In genomic region chr3:133880626-133881025, GRCm38 (mm10) we compare ENCODE assay signal across 33 mouse cellular contexts.
A peak's percentile ranks its signal among the peaks of the same experiment; 100 is the strongest.
DNase-seq lines count a peak whose midpoint lies in the region; ATAC-seq and TF ChIP-seq lines count a peak whose summit lies in the region.
"Had no signal": no experiment of that assay in that cellular context is flagged by ENCODE, and none has a peak within 500 bp of the region (broad histone marks: within the 10 kb centered on the region; RNA-seq: fewer than 3 reads in every experiment).

No protein-coding gene starts in this region.

- H3K9me3 ChIP-seq in kidney, postnatal 0 days (replicated peaks; ENCODE audit: low read length): no peaks in the 10 kb centered on the region
- H3K9me3 ChIP-seq in embryonic facial prominence, embryonic 10.5 days: no peaks in the 10 kb centered on the region
- no peaks in the 10 kb centered on the region for H3K9me3 ChIP-seq in limb, embryonic 11.5 days (ENCODE audit: control insufficient read depth, low read length)
- no peaks in the 10 kb centered on the region for H3K9me3 ChIP-seq in forebrain, embryonic 12.5 days
- H3K9me3 ChIP-seq: embryonic facial prominence, embryonic 12.5 days; forebrain, embryonic 10.5 days; heart, embryonic 12.5 days; hindbrain, embryonic 13.5 days; limb, embryonic 12.5 days; liver, embryonic 15.5 days; lung, embryonic 15.5 days; midbrain, embryonic 12.5 days; neural tube, embryonic 12.5 days had no signal

- H3K4me1 ChIP-seq in kidney, postnatal 0 days (replicated peaks; ENCODE audit: insufficient read depth, low read length): no peaks in the 10 kb centered on the region
- peaks cover 33% of the 10 kb centered on the region for H3K4me1 ChIP-seq in embryonic facial prominence, embryonic 10.5 days
- peaks cover 5% of the 10 kb centered on the region; the same call in 1 of the 2 replicates for H3K4me1 ChIP-seq in limb, embryonic 11.5 days (ENCODE audit: control insufficient read depth, insufficient read depth, low read length)
- peaks cover 13% of the 10 kb centered on the region for H3K4me1 ChIP-seq in forebrain, embryonic 12.5 days
- H3K4me1 ChIP-seq: liver, embryonic 15.5 days had no signal

- H3K9ac ChIP-seq in kidney, postnatal 0 days (ENCODE audit: low read depth, low read length): no peak overlapping the region
- H3K9ac ChIP-seq in limb, embryonic 11.5 days (ENCODE audit: low read length): no peak overlapping the region
- no peak overlapping the region for H3K9ac ChIP-seq in forebrain, embryonic 12.5 days
- H3K9ac ChIP-seq: embryonic facial prominence, embryonic 12.5 days; forebrain, postnatal 0 days; heart, embryonic 12.5 days; hindbrain, embryonic 13.5 days; limb, embryonic 12.5 days; liver, embryonic 15.5 days; lung, embryonic 15.5 days; midbrain, embryonic 12.5 days; neural tube, embryonic 12.5 days had no signal

- peak; percentile 19 for DNase-seq in kidney, postnatal 0 days (ENCODE audit: low spot score)
- DNase-seq in kidney, postnatal 4 days: no peak
- peak; percentile 73 for DNase-seq in adipocyte (ENCODE audit: low spot score)
- no peak for DNase-seq in embryonic facial prominence, embryonic 10.5 days (ENCODE audit: low spot score)
- peak; percentile 32 for DNase-seq in limb, embryonic 11.5 days (ENCODE audit: low spot score)
- DNase-seq in left cerebral cortex, postnatal 25 days (ENCODE audit: low spot score in 2 of 2): no peak
- no peak for DNase-seq in layer of hippocampus, postnatal 10 days (ENCODE audit: low spot score in 2 of 2)
- DNase-seq: adrenal gland, adult 2 months; cerebellum, adult 8-10 months; cerebellum, postnatal 36 days; forebrain, postnatal 0 days; gastrocnemius, postnatal 10 days; heart, adult 18-20 months; heart, postnatal 4 days; kidney, adult 9 months; kidney, postnatal 14 days; lung, postnatal 36 days; right cerebral cortex, adult 18-20 months; spleen, adult 18-20 months; thymus, postnatal 14 days had no signal

- no peak for ATAC-seq in kidney, postnatal 0 days (replicated peaks; ENCODE audit: low FRiP score, low read depth)
- no peak for ATAC-seq in limb, embryonic 11.5 days (ENCODE audit: insufficient number of reproducible peaks, low FRiP score, low TSS enrichment, low read depth)
- no peak for ATAC-seq in forebrain, embryonic 12.5 days (ENCODE audit: low FRiP score)
- ATAC-seq: CD4-positive, CD25-positive, alpha-beta regulatory T cell, adult 4 months; forebrain, postnatal 0 days; intestine, embryonic 16.5 days had no signal

- no peak for TF ChIP-seq CTCF in kidney, postnatal 0 days (IDR thresholded peaks at IDR 0.05; ENCODE audit: low read depth)

- H3K27me3 ChIP-seq in kidney, postnatal 0 days (ENCODE audit: insufficient read depth, low read length): no peaks in the 10 kb centered on the region
- no peaks in the 10 kb centered on the region for H3K27me3 ChIP-seq in embryonic facial prominence, embryonic 10.5 days (replicated peaks; ENCODE audit: low read depth, poor library complexity, severe bottlenecking)
- no peaks in the 10 kb centered on the region for H3K27me3 ChIP-seq in limb, embryonic 11.5 days (ENCODE audit: control insufficient read depth, insufficient read depth, low read length)
- no peaks in the 10 kb centered on the region for H3K27me3 ChIP-seq in forebrain, embryonic 12.5 days
- H3K27me3 ChIP-seq: embryonic facial prominence, embryonic 12.5 days; heart, embryonic 12.5 days; hindbrain, embryonic 13.5 days; limb, embryonic 12.5 days; liver, embryonic 15.5 days; lung, embryonic 15.5 days; midbrain, embryonic 12.5 days; neural tube, embryonic 12.5 days had no signal

- intact Hi-C loops in left cerebral cortex, postnatal 25 days (cut with DNase I): no loop called here

- H3K4me3 ChIP-seq in kidney, postnatal 0 days (replicated peaks; ENCODE audit: low read depth, low read length): no peak overlapping the region
- no peak overlapping the region for H3K4me3 ChIP-seq in embryonic facial prominence, embryonic 10.5 days
- no peak overlapping the region for H3K4me3 ChIP-seq in limb, embryonic 11.5 days (ENCODE audit: low read depth, low read length)
- no peak overlapping the region for H3K4me3 ChIP-seq in forebrain, embryonic 12.5 days (replicated peaks)
- H3K4me3 ChIP-seq: embryonic facial prominence, embryonic 12.5 days; forebrain, embryonic 10.5 days; heart, embryonic 12.5 days; hindbrain, embryonic 13.5 days; layer of hippocampus, adult 2 months; limb, embryonic 12.5 days; liver, embryonic 15.5 days; lung, embryonic 15.5 days; midbrain, embryonic 12.5 days; neural tube, embryonic 12.5 days had no signal

- H3K36me3 ChIP-seq in kidney, postnatal 0 days (ENCODE audit: insufficient read depth, low read length): no peaks in the 10 kb centered on the region
- H3K36me3 ChIP-seq in embryonic facial prominence, embryonic 10.5 days (replicated peaks): no peaks in the 10 kb centered on the region
- no peaks in the 10 kb centered on the region for H3K36me3 ChIP-seq in limb, embryonic 11.5 days (ENCODE audit: control insufficient read depth, insufficient read depth, low read length)
- H3K36me3 ChIP-seq in forebrain, embryonic 12.5 days (replicated peaks): no peaks in the 10 kb centered on the region
- H3K36me3 ChIP-seq: embryonic facial prominence, embryonic 12.5 days; forebrain, embryonic 10.5 days; heart, embryonic 12.5 days; hindbrain, embryonic 13.5 days; limb, embryonic 12.5 days; liver, embryonic 15.5 days; lung, embryonic 15.5 days; midbrain, embryonic 12.5 days; neural tube, embryonic 12.5 days had no signal

- no peak overlapping the region for H3K27ac ChIP-seq in kidney, postnatal 0 days
- H3K27ac ChIP-seq in embryonic facial prominence, embryonic 10.5 days (replicated peaks): peak overlapping the region; percentile 35; the same call in 1 of the 2 replicates
- H3K27ac ChIP-seq in limb, embryonic 11.5 days (replicated peaks; ENCODE audit: low read depth, low read length): 0 out of 2 replicates have a peak overlapping the region, but pooled peaks have one; percentile 12
- no peak overlapping the region for H3K27ac ChIP-seq in forebrain, embryonic 12.5 days
- H3K27ac ChIP-seq: embryonic facial prominence, embryonic 12.5 days; forebrain, embryonic 10.5 days; hindbrain, embryonic 13.5 days; layer of hippocampus, adult 2 months; limb, embryonic 12.5 days; liver, embryonic 15.5 days; lung, embryonic 15.5 days; midbrain, embryonic 12.5 days; neural tube, embryonic 12.5 days had no signal

- WGBS in kidney, postnatal 0 days: 0% methylated on average over 1 of the region's 1 CpGs
- 17% methylated on average over 1 of the region's 1 CpGs for WGBS in embryonic facial prominence, embryonic 10.5 days
- WGBS in limb, embryonic 11.5 days: 0% methylated on average over 1 of the region's 1 CpGs
- 4% methylated on average over 1 of the region's 1 CpGs for WGBS in forebrain, embryonic 12.5 days

- no peak overlapping the region for H3K4me2 ChIP-seq in kidney, postnatal 0 days (ENCODE audit: low read length)
- H3K4me2 ChIP-seq in limb, embryonic 11.5 days (ENCODE audit: low read depth, severe bottlenecking): no peak overlapping the region
- H3K4me2 ChIP-seq in forebrain, embryonic 12.5 days: no peak overlapping the region
- H3K4me2 ChIP-seq: embryonic facial prominence, embryonic 12.5 days; heart, embryonic 12.5 days; hindbrain, embryonic 13.5 days; limb, embryonic 12.5 days; liver, embryonic 15.5 days; lung, embryonic 15.5 days; midbrain, embryonic 12.5 days; neural tube, embryonic 12.5 days had no signal

Comparison
In these comparisons a context has a peak if more than half of its experiments do, and no peak if none do; other contexts are left out.
1. DNase-seq: peak in kidney, postnatal 0 days (single experiment), adipocyte (single experiment) and limb, embryonic 11.5 days (single experiment); none in kidney, postnatal 4 days (0 of 2), embryonic facial prominence, embryonic 10.5 days (single experiment), left cerebral cortex, postnatal 25 days (0 of 2) and layer of hippocampus, postnatal 10 days (0 of 2).
2. H3K27ac ChIP-seq: peak in embryonic facial prominence, embryonic 10.5 days (single experiment) and limb, embryonic 11.5 days (single experiment); none in kidney, postnatal 0 days (single experiment) and forebrain, embryonic 12.5 days (single experiment).